In genomic region chr6:92422286-92422685, GRCm38 (mm10) we compare ENCODE assay signal across 9 mouse cellular contexts.
DNase-seq lines count a peak whose midpoint lies in the region; ATAC-seq lines count a peak whose summit lies in the region.
"Had no signal": no experiment of that assay in that cellular context is flagged by ENCODE, and none has a peak within 500 bp of the region (broad histone marks: within the 10 kb centered on the region; RNA-seq: fewer than 3 reads in every experiment).

No protein-coding gene starts in this region.

- no peak overlapping the region for H3K27ac ChIP-seq in heart, embryonic 10.5 days

- H3K27me3 ChIP-seq in heart, embryonic 10.5 days (ENCODE audit: insufficient read depth, poor library complexity, severe bottlenecking): no peaks in the 10 kb centered on the region
- H3K27me3 ChIP-seq: megakaryocyte, embryonic 14.5 days had no signal

- peaks cover 20% of the 10 kb centered on the region for H3K36me3 ChIP-seq in heart, embryonic 10.5 days

- H3K9me3 ChIP-seq in heart, embryonic 10.5 days: no peaks in the 10 kb centered on the region

- no peak overlapping the region for H3K4me3 ChIP-seq in heart, embryonic 10.5 days
- H3K4me3 ChIP-seq: megakaryocyte, embryonic 14.5 days had no signal

- 44% methylated on average over 11 of the region's 11 CpGs for WGBS in heart, embryonic 10.5 days

- peak; percentile 93 for DNase-seq in heart, adult 11 months
- DNase-seq in heart, embryonic 10.5 days (ENCODE audit: low spot score): no peak
- DNase-seq in right cerebral cortex, postnatal 14 days: peak; percentile 36
- DNase-seq in right cerebral cortex, postnatal 4 days: no peak
- peak; percentile 67 for DNase-seq in embryo, embryonic 10.5 days (ENCODE audit: low spot score)
- DNase-seq in lung, adult 18-20 months: peak; percentile 42 to 47
- DNase-seq in adipocyte (ENCODE audit: low spot score): no peak

- no peak for ATAC-seq in monocyte, adult 5-6 weeks (replicated peaks; ENCODE audit: insufficient number of reproducible peaks, low FRiP score, low TSS enrichment, poor library complexity, severe bottlenecking)

- H3K4me1 ChIP-seq in heart, embryonic 10.5 days: peaks cover 23% of the 10 kb centered on the region
- H3K4me1 ChIP-seq: megakaryocyte, embryonic 14.5 days had no signal

Comparison
In these comparisons a context has a peak if more than half of its experiments do, and no peak if none do; other contexts are left out.
1. DNase-seq: peak in heart, adult 11 months (single experiment), right cerebral cortex, postnatal 14 days (single experiment), embryo, embryonic 10.5 days (single experiment) and lung, adult 18-20 months (2 of 2); none in heart, embryonic 10.5 days (single experiment), right cerebral cortex, postnatal 4 days (single experiment) and adipocyte (single experiment).